Mouse (Mus musculus): ENCODE data around the gene Iqcc. TPM values are rescaled to one million over a fixed set of nuclear protein-coding genes. Genes with fewer than 3 reads are reported as not detected.

Iqcc gene
- polyA plus RNA-seq, 1 experiment from 2014 or later, result 22.9 TPM

- H3K36me3 ChIP-seq (ENCODE audit: control insufficient read depth, insufficient read depth), result peaks cover 14% of the 10 kb centered on the region; the same call in 1 of the 2 replicates
- WGBS, result 91% methylated on average over 3 of the region's 3 CpGs
- no peak for ATAC-seq (replicated peaks; ENCODE audit: extremely low read depth, insufficient read depth, low FRiP score)
- no peak overlapping the region for H3K9ac ChIP-seq (ENCODE audit: low read length)
- H3K4me1 ChIP-seq (ENCODE audit: control insufficient read depth, insufficient read depth, low read length), result peaks cover 21% of the 10 kb centered on the region
- no peaks in the 10 kb centered on the region for H3K9me3 ChIP-seq (replicated peaks; ENCODE audit: control insufficient read depth, low read length)
- H3K4me3 ChIP-seq (ENCODE audit: low read length), result no peak overlapping the region
- no peaks in the 10 kb centered on the region for H3K27me3 ChIP-seq (ENCODE audit: control insufficient read depth, insufficient read depth, low read length)
- H3K4me2 ChIP-seq (ENCODE audit: low read depth, low read length), result no peak overlapping the region
- H3K27ac ChIP-seq (ENCODE audit: low read length), result no peak overlapping the region
Measured at GRCm38 (mm10) chr4:129616631-129617030, 2.3 kb downstream of the Iqcc start.

GRCm38 (mm10) chr4:129615801-129616290 lies 3.1 kb downstream of the Iqcc start:
- no peak overlapping the region for H3K4me2 ChIP-seq (ENCODE audit: low read depth, low read length)
- H3K27me3 ChIP-seq (ENCODE audit: control insufficient read depth, insufficient read depth, low read length), result no peaks in the 10 kb centered on the region
- no peak overlapping the region for H3K9ac ChIP-seq (ENCODE audit: low read length)
- no peak for ATAC-seq (replicated peaks; ENCODE audit: extremely low read depth, insufficient read depth, low FRiP score)
- WGBS, result 89% methylated on average over 9 of the region's 9 CpGs
- H3K4me3 ChIP-seq (ENCODE audit: low read length), result no peak overlapping the region
- H3K27ac ChIP-seq (ENCODE audit: low read length), result no peak overlapping the region
- H3K9me3 ChIP-seq (replicated peaks; ENCODE audit: control insufficient read depth, low read length), result no peaks in the 10 kb centered on the region
- H3K4me1 ChIP-seq (ENCODE audit: control insufficient read depth, insufficient read depth, low read length), result peaks cover 21% of the 10 kb centered on the region
- peaks cover 14% of the 10 kb centered on the region; the same call in 1 of the 2 replicates for H3K36me3 ChIP-seq (ENCODE audit: control insufficient read depth, insufficient read depth)

- ATAC-seq (replicated peaks; ENCODE audit: extremely low read depth, insufficient read depth, low FRiP score), result no peak
- no peaks in the 10 kb centered on the region for H3K27me3 ChIP-seq (ENCODE audit: control insufficient read depth, insufficient read depth, low read length)
- no peak within 1 kb of the TSS for H3K4me2 ChIP-seq (ENCODE audit: low read depth, low read length)
- H3K4me1 ChIP-seq (ENCODE audit: control insufficient read depth, insufficient read depth, low read length), result peaks cover 21% of the 10 kb centered on the region
- 0 out of 2 replicates have a peak within 1 kb of the TSS, but pooled peaks have one; percentile 45 for H3K9ac ChIP-seq (ENCODE audit: low read length)
- peaks cover 17% of the 10 kb centered on the region for H3K36me3 ChIP-seq (ENCODE audit: control insufficient read depth, insufficient read depth)
- peak within 1 kb of the TSS; percentile 59 for H3K27ac ChIP-seq (ENCODE audit: low read length)
- H3K4me3 ChIP-seq (ENCODE audit: low read length), result no peak within 1 kb of the TSS
- WGBS, result 61% methylated on average over 6 of the region's 6 CpGs
- no peaks in the 10 kb centered on the region for H3K9me3 ChIP-seq (replicated peaks; ENCODE audit: control insufficient read depth, low read length)
Measured at GRCm38 (mm10) chr4:129614093-129614492, 4.8 kb downstream of the Iqcc start, which contains the start of gene Dcdc2b. Gene Dcdc2b (minus strand): TSS chr4:129614257.

- H3K4me3 ChIP-seq (ENCODE audit: low read length), result no peak overlapping the region
Measured at GRCm38 (mm10) chr4:129610472-129610871, 8.4 kb downstream of the Iqcc start.

GRCm38 (mm10) chr4:129610026-129610425 lies 8.9 kb downstream of the Iqcc start:
- H3K4me1 ChIP-seq (ENCODE audit: control insufficient read depth, insufficient read depth, low read length), result peaks cover 16% of the 10 kb centered on the region
- WGBS, result 61% methylated on average over 4 of the region's 4 CpGs
- ATAC-seq (replicated peaks; ENCODE audit: extremely low read depth, insufficient read depth, low FRiP score), result peak; percentile 31; the same call in 1 of the 2 replicates
- peaks cover 23% of the 10 kb centered on the region for H3K36me3 ChIP-seq (ENCODE audit: control insufficient read depth, insufficient read depth)
- H3K4me3 ChIP-seq (ENCODE audit: low read length), result no peak overlapping the region
- no peak overlapping the region for H3K4me2 ChIP-seq (ENCODE audit: low read depth, low read length)
- H3K27ac ChIP-seq (ENCODE audit: low read length), result peak overlapping the region; percentile 45; the same call in 1 of the 2 replicates
- H3K27me3 ChIP-seq (ENCODE audit: control insufficient read depth, insufficient read depth, low read length), result no peaks in the 10 kb centered on the region
- H3K9ac ChIP-seq (ENCODE audit: low read length), result no peak overlapping the region
- H3K9me3 ChIP-seq (replicated peaks; ENCODE audit: control insufficient read depth, low read length), result no peaks in the 10 kb centered on the region

More at GRCm38 (mm10) chr4:129610472-129610871, 8.4 kb downstream of the Iqcc start:
- no peaks in the 10 kb centered on the region for H3K9me3 ChIP-seq (replicated peaks; ENCODE audit: control insufficient read depth, low read length)
- no peak overlapping the region; the same call in 1 of the 2 replicates for H3K27ac ChIP-seq (ENCODE audit: low read length)
- peaks cover 16% of the 10 kb centered on the region for H3K4me1 ChIP-seq (ENCODE audit: control insufficient read depth, insufficient read depth, low read length)
- 57% methylated on average over 4 of the region's 4 CpGs for WGBS
- H3K9ac ChIP-seq (ENCODE audit: low read length), result no peak overlapping the region
- H3K36me3 ChIP-seq (ENCODE audit: control insufficient read depth, insufficient read depth), result peaks cover 23% of the 10 kb centered on the region
- ATAC-seq (replicated peaks; ENCODE audit: extremely low read depth, insufficient read depth, low FRiP score), result no peak
- H3K4me2 ChIP-seq (ENCODE audit: low read depth, low read length), result no peak overlapping the region
- H3K27me3 ChIP-seq (ENCODE audit: control insufficient read depth, insufficient read depth, low read length), result no peaks in the 10 kb centered on the region

- H3K9me3 ChIP-seq (replicated peaks; ENCODE audit: control insufficient read depth, low read length), result no peaks in the 10 kb centered on the region
- no peak overlapping the region for H3K4me3 ChIP-seq (ENCODE audit: low read length)
- no peaks in the 10 kb centered on the region for H3K27me3 ChIP-seq (ENCODE audit: control insufficient read depth, insufficient read depth, low read length)
- ATAC-seq (replicated peaks; ENCODE audit: extremely low read depth, insufficient read depth, low FRiP score), result no peak
- H3K4me1 ChIP-seq (ENCODE audit: control insufficient read depth, insufficient read depth, low read length), result peaks cover 11% of the 10 kb centered on the region
- H3K4me2 ChIP-seq (ENCODE audit: low read depth, low read length), result no peak overlapping the region
- H3K36me3 ChIP-seq (ENCODE audit: control insufficient read depth, insufficient read depth), result peaks cover 25% of the 10 kb centered on the region
- 72% methylated on average over 12 of the region's 12 CpGs for WGBS
- no peak overlapping the region for H3K9ac ChIP-seq (ENCODE audit: low read length)
- peak overlapping the region; percentile 45; the same call in 1 of the 2 replicates for H3K27ac ChIP-seq (ENCODE audit: low read length)
Measured at GRCm38 (mm10) chr4:129609139-129609631, 9.7 kb downstream of the Iqcc start.

- H3K9me3 ChIP-seq (replicated peaks; ENCODE audit: control insufficient read depth, low read length), result no peaks in the 10 kb centered on the region
- peaks cover 4% of the 10 kb centered on the region for H3K4me1 ChIP-seq (ENCODE audit: control insufficient read depth, insufficient read depth, low read length)
- H3K27ac ChIP-seq (ENCODE audit: low read length), result no peak overlapping the region; the same call in 1 of the 2 replicates
- H3K4me3 ChIP-seq (ENCODE audit: low read length), result no peak overlapping the region
- ATAC-seq (replicated peaks; ENCODE audit: extremely low read depth, insufficient read depth, low FRiP score), result peak; percentile 79
- H3K27me3 ChIP-seq (ENCODE audit: control insufficient read depth, insufficient read depth, low read length), result no peaks in the 10 kb centered on the region
- peak overlapping the region; percentile 46; the same call in 1 of the 2 replicates for H3K9ac ChIP-seq (ENCODE audit: low read length)
- WGBS, result 39% methylated on average over 7 of the region's 7 CpGs
- no peak overlapping the region for H3K4me2 ChIP-seq (ENCODE audit: low read depth, low read length)
- peaks cover 29% of the 10 kb centered on the region for H3K36me3 ChIP-seq (ENCODE audit: control insufficient read depth, insufficient read depth)
Measured at GRCm38 (mm10) chr4:129608426-129609025, 10.4 kb downstream of the Iqcc start.

GRCm38 (mm10) chr4:129600233-129601158 lies 18.4 kb downstream of the Iqcc start, which contains the start of the genes Eif3i and Tmem234:
Gene Eif3i (minus strand): TSS chr4:129600648.
Gene Tmem234 (plus strand): TSS chr4:129600668.
- Histone ChIP-seq H3K27ac (ENCODE audit: low read length) (peak within 1 kb of the TSS; percentile 68), H3K27me3 (ENCODE audit: control insufficient read depth, insufficient read depth, low read length) (no peaks in the 10 kb centered on the region), H3K36me3 (ENCODE audit: control insufficient read depth, insufficient read depth) (peaks cover 16% of the 10 kb centered on the region), H3K9ac (ENCODE audit: low read length) (peak within 1 kb of the TSS; percentile 97), H3K4me1 (ENCODE audit: control insufficient read depth, insufficient read depth, low read length) (peaks cover 17% of the 10 kb centered on the region), H3K4me2 (ENCODE audit: low read depth, low read length) (peak within 1 kb of the TSS; percentile 75), H3K4me3 (ENCODE audit: low read length) (peak within 1 kb of the TSS; percentile 96), H3K9me3 (replicated peaks; ENCODE audit: control insufficient read depth, low read length) (no peaks in the 10 kb centered on the region)
- peak; percentile 86 for ATAC-seq (replicated peaks; ENCODE audit: extremely low read depth, insufficient read depth, low FRiP score)
- under 1% methylated on average over 74 of the region's 74 CpGs for WGBS
